Mouse (Mus musculus) lung, adult 2 months (tissue): ENCODE measurements at regions not wholly inside any gene's neighbourhood (a gene's known extent, or its start where the extent isn't known, plus 50 kb on each side); places are given as distances from the start of the nearest gene placed in this dataset.

Experiments used
- DNase-seq: peaks from one replicate; pipeline ENCODE4 v3.0.0; 2022
- H3K4me1 ChIP-seq: fragments of 200-500 bp; 2 replicates; pipeline ENCODE4 v1.6.1; 2011; ENCODE audit warnings: low read length; ENCODE audit not compliant: control insufficient read depth, insufficient read depth
- H3K4me3 ChIP-seq: fragments of 200-500 bp; replicated peaks from 2 replicates; pipeline ENCODE3; 2011; ENCODE audit warnings: low read depth, mild to moderate bottlenecking, control low read depth, low read length; ENCODE audit errors: extremely low read depth
- CTCF ChIP-seq: fragments of 200-500 bp; IDR thresholded peaks from 2 replicates; pipeline ENCODE4 v1.5.1; 2011; ENCODE audit warnings: mild to moderate bottlenecking, low read length, control low read depth; ENCODE audit not compliant: insufficient read depth
- POLR2A ChIP-seq: fragments of 200-500 bp; IDR thresholded peaks from 2 replicates; pipeline ENCODE4 v1.6.1; 2011; ENCODE audit warnings: low read depth, mild to moderate bottlenecking, control low read depth, low read length, borderline replicate concordance; ENCODE audit errors: extremely low read depth
- WGBS: fragments of 180-500 bp; shearing (Covaris S2); methylation state at CpG from one replicate; pipeline ENCODE4 v1.1.7; 2018; 5-methylcytosine and 5-hydroxymethylcytosine counted together

- Histone ChIP-seq H3K4me3 (no peak overlapping the region), H3K4me1 (peaks cover 5% of the 10 kb centered on the region)
- 89% methylated on average over 4 of the region's 4 CpGs for WGBS
- TF ChIP-seq CTCF (no peak), POLR2A (no peak)
- no peak for DNase-seq
Measured at GRCm38 (mm10) chr15:38585610-38586009, 1160.3 kb downstream of the 4930447A16Rik start.

DNA sequence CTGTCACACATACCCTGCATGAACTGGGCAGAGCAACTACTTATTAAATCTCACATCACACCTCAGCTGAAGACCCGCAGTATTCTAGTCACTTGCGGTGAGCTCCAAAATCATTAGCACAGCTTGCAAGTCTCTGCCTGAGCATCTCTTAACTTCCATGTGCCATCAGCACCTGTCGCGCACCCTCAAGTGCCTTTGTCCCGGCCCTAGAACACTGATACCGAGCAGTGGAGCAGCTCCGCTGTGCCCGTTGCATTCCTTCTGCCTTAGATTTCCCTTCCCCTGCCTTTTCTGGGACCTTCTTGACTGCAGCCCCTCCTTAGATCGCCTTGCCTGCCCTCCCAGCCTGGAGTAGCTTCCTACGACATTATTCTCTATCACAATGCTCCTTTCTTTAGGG, 1161.2 kb downstream of the 4930447A16Rik start:
- no peak for TF ChIP-seq POLR2A
- TF ChIP-seq CTCF = no peak
- WGBS = 66% methylated on average over 10 of the region's 10 CpGs
- DNase-seq = no peak
- peaks cover 5% of the 10 kb centered on the region for H3K4me1 ChIP-seq
- no peak overlapping the region for H3K4me3 ChIP-seq

DNA sequence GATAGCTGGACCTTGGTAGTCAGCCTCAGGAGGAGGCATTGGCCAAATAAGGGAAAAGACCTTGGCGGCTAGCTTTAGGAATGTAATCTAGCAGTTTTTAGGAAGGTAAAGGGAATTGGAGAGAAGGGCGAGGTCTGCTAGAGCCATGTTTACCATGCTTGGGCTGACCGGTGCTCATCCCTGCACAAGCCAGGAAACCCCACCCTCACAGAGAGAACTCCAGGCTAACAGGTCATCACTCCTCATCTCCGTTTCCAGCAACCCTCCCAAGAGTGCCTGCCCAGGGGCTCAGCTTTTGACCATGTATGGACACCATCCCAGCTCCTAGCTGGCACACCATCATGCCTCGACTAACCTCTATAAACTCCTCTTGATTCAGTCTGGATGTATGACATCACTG, 1162.9 kb downstream of the 4930447A16Rik start:
- TF ChIP-seq POLR2A (no peak), CTCF (no peak)
- 61% methylated on average over 5 of the region's 5 CpGs for WGBS
- Histone ChIP-seq H3K4me3 (no peak overlapping the region), H3K4me1 (peaks cover 5% of the 10 kb centered on the region)
- no peak for DNase-seq

DNA sequence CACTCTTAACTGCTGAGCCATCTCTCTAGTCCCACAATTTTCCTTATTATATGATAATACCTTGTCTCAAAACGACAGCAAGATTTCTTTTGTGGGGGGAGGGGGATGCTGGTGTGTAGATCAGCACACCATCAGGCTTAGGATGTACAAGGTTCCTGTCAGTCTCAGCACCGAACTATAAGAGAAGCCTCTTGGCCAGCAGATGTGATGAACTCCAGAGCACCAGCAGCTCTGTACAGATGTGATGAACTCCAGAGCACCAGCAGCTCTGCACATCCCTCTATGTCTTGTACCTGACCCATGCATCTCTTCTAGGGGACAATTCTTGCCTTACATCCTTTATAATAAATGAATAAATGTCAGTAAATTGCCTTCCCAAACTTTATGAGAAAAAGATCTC, 1163.7 kb downstream of the 4930447A16Rik start:
- DNase-seq = no peak
- TF ChIP-seq POLR2A (no peak), CTCF (no peak)
- H3K4me3 ChIP-seq = no peak overlapping the region
- H3K4me1 ChIP-seq = peaks cover 5% of the 10 kb centered on the region; the same call in 1 of the 2 replicates
- WGBS = 65% methylated on average over 2 of the region's 2 CpGs

DNA sequence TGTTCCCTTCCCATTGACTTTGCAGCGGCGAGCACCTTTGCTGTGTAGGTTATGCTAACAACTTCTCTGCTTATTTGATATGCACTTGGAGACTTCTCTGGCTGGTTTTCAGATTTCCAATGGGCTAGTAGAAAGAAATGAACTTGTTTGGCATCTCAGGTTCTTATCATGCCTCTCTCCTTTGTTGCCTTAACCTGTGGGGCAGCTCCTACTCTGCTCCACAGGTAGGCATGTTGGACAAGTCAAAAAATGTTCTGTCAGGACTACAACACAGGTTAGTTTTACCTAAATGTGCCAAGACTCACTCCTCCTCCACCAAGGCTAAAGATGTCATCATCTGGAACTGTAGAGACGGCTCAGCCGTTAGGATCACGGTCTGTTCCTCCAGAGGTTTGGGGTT, 1164.3 kb downstream of the 4930447A16Rik start:
- no peak for DNase-seq
- TF ChIP-seq POLR2A (no peak), CTCF (no peak)
- WGBS = 73% methylated on average over 5 of the region's 5 CpGs
- H3K4me1 ChIP-seq = peaks cover 7% of the 10 kb centered on the region
- H3K4me3 ChIP-seq = no peak overlapping the region

GRCm38 (mm10) chr15:38594095-38594494, 1168.7 kb downstream of the 4930447A16Rik start:
- WGBS = 58% methylated on average over 11 of the region's 11 CpGs

GRCm38 (mm10) chr15:38594747-38595146, 1169.4 kb downstream of the 4930447A16Rik start:
- WGBS = 92% methylated on average over 2 of the region's 2 CpGs
- DNase-seq = no peak
- no peak for TF ChIP-seq CTCF
- no peak for TF ChIP-seq POLR2A
- Histone ChIP-seq H3K4me3 (no peak overlapping the region), H3K4me1 (peaks cover 2% of the 10 kb centered on the region; the same call in 1 of the 2 replicates)

More at GRCm38 (mm10) chr15:38594095-38594494, 1168.7 kb downstream of the 4930447A16Rik start:
- peak; percentile 62 for DNase-seq
- no peak overlapping the region for H3K4me3 ChIP-seq
- no peak for TF ChIP-seq CTCF
- TF ChIP-seq POLR2A = no peak
- H3K4me1 ChIP-seq = peaks cover 5% of the 10 kb centered on the region

DNA sequence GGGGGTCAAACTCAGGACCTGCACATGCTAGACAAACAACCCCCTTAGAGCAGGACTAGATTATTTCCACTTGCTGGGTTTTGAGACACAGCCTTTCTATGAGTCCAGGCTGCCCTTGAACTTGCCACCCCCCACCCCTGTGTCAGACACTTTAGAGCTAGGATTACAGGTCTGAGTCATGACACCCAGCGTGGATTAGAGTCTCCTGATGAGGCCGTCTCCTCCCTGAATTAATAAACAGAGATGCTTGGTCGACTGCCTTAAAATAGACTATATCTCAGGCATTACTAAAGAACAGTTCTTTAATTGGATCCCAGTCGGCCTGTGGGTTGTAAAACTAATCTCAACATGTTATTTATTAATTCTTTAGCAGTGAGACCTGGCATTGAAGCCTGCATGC, 1170.5 kb downstream of the 4930447A16Rik start:
- Histone ChIP-seq H3K4me3 (no peak overlapping the region), H3K4me1 (peaks cover 2% of the 10 kb centered on the region; the same call in 1 of the 2 replicates)
- DNase-seq = no peak
- no peak for TF ChIP-seq CTCF
- no peak for TF ChIP-seq POLR2A
- 69% methylated on average over 4 of the region's 4 CpGs for WGBS

DNA sequence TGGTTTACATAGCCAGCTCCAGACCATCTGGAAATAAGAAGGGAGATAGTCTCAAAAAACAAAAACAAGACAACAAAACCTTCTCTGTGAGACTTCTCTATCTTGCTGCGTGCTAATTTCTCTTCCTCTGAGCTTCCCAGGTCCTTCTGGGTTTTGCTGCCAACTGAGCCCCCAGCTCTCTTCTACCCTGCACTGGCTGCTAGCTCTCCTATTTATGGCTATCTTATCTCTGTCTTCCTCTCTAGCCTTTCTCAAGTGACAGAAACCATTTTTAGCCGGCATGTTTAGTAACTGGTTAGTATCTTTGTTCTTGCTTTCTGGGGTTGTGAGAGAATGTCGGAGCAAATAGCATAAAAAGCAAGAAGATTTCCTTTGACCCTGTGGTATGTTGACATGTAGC, 1172.1 kb downstream of the 4930447A16Rik start:
- 82% methylated on average over 3 of the region's 3 CpGs for WGBS
- H3K4me3 ChIP-seq = no peak overlapping the region
- TF ChIP-seq CTCF (no peak), POLR2A (no peak)
- H3K4me1 ChIP-seq = peaks cover 2% of the 10 kb centered on the region; the same call in 1 of the 2 replicates
- DNase-seq = no peak

DNA sequence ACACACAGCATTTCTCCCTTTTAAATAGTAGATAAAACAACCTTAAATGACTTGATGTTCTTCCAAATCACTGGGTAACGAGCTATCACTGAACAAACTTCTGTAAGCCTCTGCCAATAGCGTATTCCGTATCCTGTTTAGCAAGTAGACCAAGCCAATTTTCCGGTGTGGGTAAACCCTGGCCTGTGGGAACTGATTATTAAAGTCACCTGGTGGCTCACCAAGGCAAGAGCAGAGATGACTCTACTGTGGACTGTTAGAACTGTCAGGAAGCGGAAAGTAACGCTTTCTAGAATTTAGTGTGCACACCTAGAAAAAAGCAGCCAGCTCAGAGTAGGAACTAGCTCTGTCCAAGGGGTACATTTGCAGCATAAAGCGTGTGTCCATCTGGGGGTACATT, 1176.1 kb downstream of the 4930447A16Rik start:
- no peak for DNase-seq
- TF ChIP-seq POLR2A (no peak), CTCF (no peak)
- Histone ChIP-seq H3K4me1 (no peaks in the 10 kb centered on the region; the same call in 1 of the 2 replicates), H3K4me3 (no peak overlapping the region)
- WGBS = 48% methylated on average over 7 of the region's 7 CpGs
